Mouse (Mus musculus) heart, adult 8-10 months (tissue): Measurements from ENCODE around the gene Cdr2l. TPM values are rescaled to one million over a fixed set of nuclear protein-coding genes. Genes with fewer than 3 reads are reported as not detected.

Source experiments
- DNase-seq: peaks from one replicate; pipeline ENCODE4 v3.0.0; 2022; ENCODE audit warnings: low spot score
- total RNA-seq, 4 experiments: library from RNA; stranded (reverse); gene quantifications; 2 replicates each; pipeline ENCODE4 v1.2.4; 2022

Cdr2l gene
- 1 to 10 TPM; 4.1 to 5.3 (median 4.8) TPM for total RNA-seq

GRCm38 (mm10) chr11:115381743-115382539 lies at the start of gene Cdr2l:
Gene Cdr2l, plus strand, starts transcription at chr11:115381916.
- DNase-seq, result peak; percentile 94

- no peak for DNase-seq
Observed at GRCm38 (mm10) chr11:115334531-115334930, 47.2 kb upstream of the Cdr2l start, which contains the start of gene Otop3. Gene Otop3, plus strand, starts transcription at chr11:115334731.

GRCm38 (mm10) chr11:115335223-115335622 lies 46.5 kb upstream of the Cdr2l start:
- no peak for DNase-seq

- no peak for DNase-seq
Observed at GRCm38 (mm10) chr11:115336115-115336514, 45.6 kb upstream of the Cdr2l start.

DNA sequence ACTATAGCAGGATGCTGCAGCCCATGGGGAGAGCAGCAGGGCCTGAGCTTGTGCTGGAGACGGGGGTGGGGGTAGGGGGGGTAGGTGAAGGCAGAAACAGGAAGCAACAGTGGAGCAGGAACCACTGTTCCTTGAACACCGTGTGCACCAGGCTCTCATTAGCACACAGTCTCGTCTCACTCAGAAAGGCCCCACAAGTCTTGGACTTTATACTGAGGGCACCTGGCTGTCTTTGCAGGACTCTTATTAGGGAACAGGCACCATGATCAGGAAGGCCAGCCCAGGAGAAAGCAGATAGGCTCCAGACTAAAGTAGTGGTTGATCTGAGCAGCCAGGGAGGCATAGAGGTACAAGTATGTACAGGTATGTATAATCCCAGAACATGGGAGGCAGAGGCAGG lies 44.4 kb upstream of the Cdr2l start:
- no peak for DNase-seq

DNA sequence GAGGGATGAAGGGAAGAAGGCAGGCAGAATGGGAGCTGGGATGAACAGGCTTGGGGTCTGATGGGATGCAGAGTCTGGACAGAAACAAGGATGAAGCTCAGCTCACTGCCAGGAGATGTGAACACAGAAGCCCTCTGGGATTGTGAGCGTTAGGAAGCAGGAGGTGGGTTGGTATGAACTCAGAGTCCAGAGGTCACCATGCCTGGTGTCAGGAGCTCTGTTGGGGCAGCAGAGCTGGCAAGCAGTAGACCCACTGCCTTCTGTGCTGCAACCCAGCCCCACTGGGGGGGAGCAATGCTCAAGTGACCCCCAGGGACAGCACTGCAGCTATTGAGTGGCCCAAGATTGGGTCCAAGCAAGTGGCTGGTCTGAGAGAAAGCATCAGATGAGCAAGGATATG lies 43.9 kb upstream of the Cdr2l start:
- DNase-seq, result no peak

DNA sequence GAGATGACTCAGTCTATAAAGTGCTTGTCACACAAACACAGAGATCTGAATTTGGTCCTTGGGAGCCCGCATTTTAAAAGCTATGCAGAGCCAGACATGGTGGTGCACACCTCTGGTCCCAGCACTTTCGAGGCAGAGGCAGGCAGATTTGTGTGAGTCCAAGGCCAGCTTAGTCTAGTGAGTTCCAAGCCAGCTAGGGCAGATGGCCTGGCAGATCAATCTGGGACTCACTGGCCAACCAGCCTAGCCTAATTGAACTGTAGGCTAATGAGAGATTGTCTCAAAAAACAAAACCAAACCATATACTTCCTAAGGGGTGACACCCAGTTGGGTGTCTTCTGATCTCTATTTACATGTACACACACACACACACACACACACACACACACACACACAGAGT lies 40.5 kb upstream of the Cdr2l start:
- DNase-seq, result no peak

GRCm38 (mm10) chr11:115341866-115342265 lies 39.9 kb upstream of the Cdr2l start:
- no peak for DNase-seq

DNA sequence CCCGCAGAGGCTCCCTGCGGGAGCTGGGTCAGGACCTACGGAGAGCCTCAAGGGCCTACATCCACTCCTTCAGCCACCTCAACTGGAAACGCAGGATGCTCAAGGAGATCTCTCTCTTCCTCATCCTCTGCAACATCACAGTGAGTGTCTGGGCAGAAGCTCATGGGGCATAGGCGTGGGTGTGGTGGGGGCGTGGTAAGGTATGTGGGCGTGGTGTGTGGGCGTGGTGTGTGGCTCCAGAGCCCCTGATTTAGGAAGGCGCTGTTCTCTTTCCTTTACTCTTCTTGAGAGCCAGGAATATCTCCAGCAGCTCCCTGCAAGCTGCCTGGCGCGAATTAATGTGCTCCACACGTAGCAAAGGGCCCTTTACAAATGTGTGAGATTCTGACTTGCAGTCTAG lies 36.7 kb upstream of the Cdr2l start:
- DNase-seq, result no peak

- no peak for DNase-seq
Observed at GRCm38 (mm10) chr11:115345515-115345914, 36.2 kb upstream of the Cdr2l start.

GRCm38 (mm10) chr11:115348681-115349248 lies 33.0 kb upstream of the Cdr2l start:
- no peak for DNase-seq

DNA sequence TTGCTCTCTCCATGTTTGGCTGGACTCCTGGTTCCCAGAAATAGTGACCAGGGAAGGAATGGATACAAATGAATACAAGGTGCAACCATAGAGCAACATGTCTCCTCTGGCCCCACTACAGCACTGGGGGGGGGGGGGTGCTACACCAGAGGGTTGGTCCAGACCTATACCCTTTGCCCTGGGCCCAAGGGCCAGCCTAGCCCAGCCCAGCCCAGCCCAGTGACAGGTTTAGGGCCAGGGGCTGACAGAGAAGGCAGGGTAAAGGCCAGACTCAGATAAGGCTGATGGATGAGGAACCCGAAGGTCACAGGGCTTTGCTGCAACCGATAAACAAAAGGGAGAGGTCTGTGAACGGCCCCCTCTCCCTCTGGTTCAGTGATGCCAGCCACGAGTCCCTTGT lies 31.7 kb upstream of the Cdr2l start:
- DNase-seq, result no peak

DNA sequence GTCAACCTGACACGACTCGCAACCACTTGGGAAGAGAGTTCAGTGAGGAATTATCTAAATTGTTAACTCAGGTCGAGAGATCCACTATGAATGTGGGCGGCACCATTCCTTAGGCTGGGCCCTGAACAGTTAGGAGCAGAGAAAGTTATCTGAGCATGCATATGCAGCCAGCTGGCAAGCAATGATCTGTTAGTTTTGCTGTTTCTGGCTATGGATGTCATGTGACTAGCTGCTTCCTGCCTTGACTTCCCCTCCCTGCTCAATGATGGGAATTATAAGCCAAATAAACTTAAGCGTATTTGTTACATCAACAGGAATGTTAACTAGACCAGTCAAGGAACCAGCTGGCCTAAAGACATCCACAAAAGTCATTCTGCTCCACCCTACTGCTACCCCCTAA lies 28.3 kb upstream of the Cdr2l start:
- no peak for DNase-seq

GRCm38 (mm10) chr11:115354183-115354582 lies 27.5 kb upstream of the Cdr2l start:
- DNase-seq, result peak; percentile 41

DNA sequence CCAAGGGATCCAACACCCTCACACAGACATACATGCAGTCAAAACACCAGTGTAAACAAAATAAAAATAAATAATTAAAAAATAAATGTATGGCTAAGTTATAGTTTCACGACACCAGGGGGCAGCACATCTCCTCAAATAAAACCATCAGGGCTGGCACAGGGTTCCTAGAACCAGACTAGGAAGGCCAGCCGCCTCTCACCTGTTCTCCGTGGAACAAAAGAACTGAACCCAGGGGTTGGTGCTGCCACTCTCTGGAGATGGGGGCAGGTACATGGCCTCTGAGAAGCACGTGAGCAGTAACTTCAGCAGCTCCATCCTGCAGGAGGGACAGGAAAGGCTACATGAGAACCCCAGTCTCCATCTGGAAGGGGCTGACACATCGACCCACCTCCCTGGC lies 23.2 kb upstream of the Cdr2l start:
- peak; percentile 79 for DNase-seq

GRCm38 (mm10) chr11:115359293-115359692 lies 22.4 kb upstream of the Cdr2l start:
- no peak for DNase-seq

- DNase-seq, result no peak
Observed at GRCm38 (mm10) chr11:115359726-115360125, 22.0 kb upstream of the Cdr2l start.

- no peak for DNase-seq
Observed at GRCm38 (mm10) chr11:115364136-115364535, 17.6 kb upstream of the Cdr2l start.

DNA sequence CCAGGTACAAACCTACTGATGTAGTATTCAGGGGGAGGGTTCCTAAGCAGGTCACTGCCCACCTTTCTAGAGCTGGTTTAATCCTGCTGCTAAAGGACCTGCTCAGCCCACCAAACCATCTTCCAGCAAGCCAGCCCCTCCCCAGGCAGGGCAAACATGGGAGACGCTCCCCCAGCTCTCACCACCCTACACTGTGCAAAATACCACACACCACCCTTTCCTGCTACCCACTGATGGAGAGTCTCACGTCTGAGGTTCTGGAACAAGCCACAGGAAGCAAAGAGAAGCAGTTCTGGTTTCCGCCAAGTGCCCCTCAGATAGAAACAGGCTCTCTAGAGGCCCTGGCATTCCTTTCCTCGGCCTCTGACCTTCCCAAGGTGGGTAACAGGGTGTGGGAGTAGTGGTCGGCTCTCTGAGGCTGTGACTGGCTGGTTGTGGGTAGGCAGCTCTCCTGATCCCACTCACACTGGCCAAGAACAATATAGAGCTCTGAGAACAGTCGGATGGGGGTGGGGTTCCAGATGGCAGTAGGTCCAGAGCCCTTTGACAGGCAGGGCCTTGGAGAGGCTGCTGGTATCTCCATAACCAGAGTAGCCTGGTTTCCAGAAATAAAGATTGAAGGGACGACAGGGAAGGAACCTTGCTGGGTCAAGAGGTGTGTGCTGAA lies 15.5 kb upstream of the Cdr2l start:
- DNase-seq, result no peak

DNA sequence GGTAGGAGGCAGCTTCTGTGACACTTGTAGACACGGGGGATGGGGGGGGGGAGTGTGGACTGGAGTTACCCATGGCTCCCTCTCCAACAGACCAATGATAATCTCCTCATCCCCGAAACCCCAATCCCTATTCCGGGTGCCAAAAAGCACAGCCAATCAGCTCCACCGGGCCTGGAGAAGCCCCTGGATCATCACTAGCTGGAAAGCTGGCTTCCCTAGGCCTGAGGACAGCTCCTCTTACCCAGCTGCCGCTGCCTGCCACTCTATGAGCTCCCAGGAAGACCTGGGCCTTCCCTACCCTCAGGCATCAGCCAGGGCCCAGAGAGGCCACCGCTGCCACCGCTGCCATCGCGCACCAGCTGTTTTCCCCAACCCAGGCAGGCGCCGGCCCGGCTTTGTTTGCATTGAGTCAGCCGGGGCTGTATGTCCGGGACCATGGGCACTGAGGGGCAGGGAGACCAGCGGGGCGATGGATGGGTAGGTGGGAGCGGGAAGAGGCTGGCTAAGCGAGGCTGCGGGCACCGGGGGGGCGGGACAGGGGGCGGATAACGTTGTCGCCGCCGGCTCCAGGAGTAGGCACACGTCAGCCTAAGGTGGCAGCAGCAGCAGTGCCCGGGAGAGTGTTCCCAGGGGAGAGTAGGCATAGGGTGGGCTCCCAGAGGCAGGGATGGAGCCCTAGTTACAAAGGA lies 14.9 kb upstream of the Cdr2l start:
- DNase-seq, result no peak

GRCm38 (mm10) chr11:115367395-115367944 lies 14.2 kb upstream of the Cdr2l start, which contains the start of gene Hid1:
Gene Hid1, minus strand, starts transcription at chr11:115367756.
- peak; percentile 73 for DNase-seq

DNA sequence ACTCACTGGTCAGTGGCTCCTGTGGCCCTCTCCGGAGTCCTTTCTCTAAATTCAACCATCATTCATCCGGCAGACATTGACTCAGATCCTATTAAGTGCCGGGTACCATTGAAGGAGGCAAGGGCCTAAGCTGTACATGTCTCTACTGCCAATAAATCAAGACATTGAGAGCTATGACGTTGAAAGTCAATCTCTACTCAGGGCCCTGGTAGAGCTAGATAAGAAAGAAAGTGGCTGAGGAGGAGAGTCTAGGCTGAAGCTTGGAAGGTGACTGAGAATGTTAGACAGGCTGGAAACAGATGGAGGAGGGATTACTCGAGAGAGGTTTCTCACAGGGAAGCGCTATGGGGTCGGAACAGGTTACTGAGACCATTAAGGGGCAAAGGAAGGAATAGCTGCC lies 11.3 kb upstream of the Cdr2l start:
- DNase-seq, result no peak
